Mouse (Mus musculus): ENCODE data around the gene Gm48551.

DNA sequence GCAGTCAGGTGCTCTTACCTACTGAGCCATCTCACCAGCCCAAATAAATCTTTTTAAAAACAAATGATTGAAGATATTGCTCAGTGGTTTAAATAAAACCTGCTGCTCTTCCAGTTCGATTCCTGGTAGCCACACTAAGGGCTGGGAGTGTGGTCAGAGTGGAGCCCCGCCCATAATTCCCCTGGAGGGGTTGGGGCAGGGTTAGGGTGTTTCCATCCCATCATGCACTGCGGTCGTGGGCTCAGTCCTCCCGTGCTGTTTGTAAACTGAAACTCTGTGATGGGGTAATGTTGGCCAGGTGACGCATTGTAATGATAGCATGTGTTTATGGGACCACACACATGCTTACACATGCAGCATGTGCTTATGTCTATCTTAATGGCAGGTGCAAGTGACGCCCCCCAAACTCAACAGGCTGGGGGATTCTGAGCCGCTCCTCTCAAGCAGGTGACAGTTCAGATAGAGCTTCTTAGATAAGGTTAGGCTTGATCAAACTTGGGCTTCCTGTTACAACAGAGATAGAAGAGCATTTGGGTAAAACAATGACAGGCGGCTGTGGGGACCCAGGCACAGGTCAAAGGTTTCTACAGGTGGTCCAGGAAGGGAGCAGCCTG lies 32.5 kb upstream of the Gm48551 start:
- TF ChIP-seq CTCF (IDR thresholded peaks at IDR 0.05; ENCODE audit: low read depth, low read length): no peak
- no peak for TF ChIP-seq POLR2A (IDR thresholded peaks at IDR 0.05; ENCODE audit: borderline replicate concordance, low read depth, low read length)

All from bone marrow macrophage, adult 2 months (primary cell).